Mouse (Mus musculus) heart, embryonic 16.5 days (tissue): Measurements from ENCODE around the gene Nfatc2. TPM values are rescaled to one million over a fixed set of nuclear protein-coding genes. Genes with fewer than 3 reads are reported as not detected.

Source experiments
- microRNA-seq: library from miRNA; unstranded; fragments of <30 nt; microRNA quantifications from one replicate; pipeline ENCODE4, GENCODE M21; 2017
- polyA plus RNA-seq: library from polyadenylated mRNA; unstranded; fragments of >200 nt; fragmentation: Nextera tagmentation; extraction: Ambion mirVana; gene quantifications from 2 replicates; pipeline ENCODE4 v1.2.1, GENCODE M21; 2015

Nfatc2 gene
- polyA plus RNA-seq, 1 experiment from 2014 or later = 10.0 TPM

Small RNA genes lying within 50 kb of the gene (microRNA-seq; reads per million reads assigned to microRNA genes)
- not detected for gene Mir7004

Other genes with a start within 250 kb of the Nfatc2 start
- gene Atp9a, start 140.8 kb upstream of the Nfatc2 start, polyA plus RNA-seq = 11.4 and 12.5 TPM in 2 replicates
- gene Sall4, start 166.3 kb upstream of the Nfatc2 start, polyA plus RNA-seq = 0.76 and 0.92 TPM in 2 replicates